Mouse (Mus musculus): ENCODE measurements around the gene Neurl2.
"Not testable (repeated sequence)": the region's sequence is repeated elsewhere in the genome, so short reads cannot be mapped to it uniquely, and the experiment has no call there.

Neurl2 gene

GRCm38 (mm10) chr2:164817206-164817605, 16.1 kb downstream of the Neurl2 start:
- in situ Hi-C loops (cut with MseI, MboI), result no loop called here

GRCm38 (mm10) chr2:164815821-164816220, 17.4 kb downstream of the Neurl2 start:
- in situ Hi-C loops (cut with MseI, MboI), result no loop called here

GRCm38 (mm10) chr2:164815348-164815747, 17.9 kb downstream of the Neurl2 start:
- in situ Hi-C loops (cut with MseI, MboI), result no loop called here

GRCm38 (mm10) chr2:164813557-164813956, 19.7 kb downstream of the Neurl2 start:
- in situ Hi-C loops (cut with MseI, MboI), result no loop called here

- in situ Hi-C loops (cut with MseI, MboI), result no loop called here
These were observed 26.6 kb downstream of the Neurl2 start for GRCm38 (mm10) chr2:164806614-164807013.

GRCm38 (mm10) chr2:164805332-164805718, 27.9 kb downstream of the Neurl2 start:
- in situ Hi-C loops (cut with MseI, MboI), result no loop called here

GRCm38 (mm10) chr2:164804533-164805331, 28.5 kb downstream of the Neurl2 start, which contains the start of the genes Acot8 and Zswim3:
Gene Acot8, minus strand, starts transcription at chr2:164804882.
Gene Zswim3, plus strand, starts transcription at chr2:164805098.
- in situ Hi-C loops (cut with MseI, MboI), result no loop called here

- in situ Hi-C loops (cut with MseI, MboI), result no loop called here
These were observed 29.3 kb downstream of the Neurl2 start for GRCm38 (mm10) chr2:164803921-164804313.

GRCm38 (mm10) chr2:164803201-164803920, 29.9 kb downstream of the Neurl2 start:
- in situ Hi-C loops (cut with MseI, MboI), result no loop called here

GRCm38 (mm10) chr2:164800252-164801004, 32.8 kb downstream of the Neurl2 start:
- in situ Hi-C loops (cut with MseI, MboI), result no loop called here

- in situ Hi-C loops (cut with MseI, MboI), result not testable (repeated sequence)
These were observed 34.7 kb downstream of the Neurl2 start for GRCm38 (mm10) chr2:164798554-164798953.

GRCm38 (mm10) chr2:164795868-164796267, 37.4 kb downstream of the Neurl2 start:
- in situ Hi-C loops (cut with MseI, MboI), result no loop called here

GRCm38 (mm10) chr2:164794293-164794692, 39.0 kb downstream of the Neurl2 start:
- in situ Hi-C loops (cut with MseI, MboI), result no loop called here

GRCm38 (mm10) chr2:164793772-164794171, 39.5 kb downstream of the Neurl2 start:
- in situ Hi-C loops (cut with MseI, MboI), result no loop called here

GRCm38 (mm10) chr2:164793236-164793635, 40.0 kb downstream of the Neurl2 start:
- in situ Hi-C loops (cut with MseI, MboI), result no loop called here

GRCm38 (mm10) chr2:164792400-164793190, 40.7 kb downstream of the Neurl2 start:
- in situ Hi-C loops (cut with MseI, MboI), result no loop called here

- in situ Hi-C loops (cut with MseI, MboI), result no loop called here
These were observed 41.4 kb downstream of the Neurl2 start for GRCm38 (mm10) chr2:164791841-164792261.

GRCm38 (mm10) chr2:164790451-164790850, 42.8 kb downstream of the Neurl2 start:
- in situ Hi-C loops (cut with MseI, MboI), result no loop called here

GRCm38 (mm10) chr2:164788411-164788810, 44.8 kb downstream of the Neurl2 start:
- in situ Hi-C loops (cut with MseI, MboI), result no loop called here

- in situ Hi-C loops (cut with MseI, MboI), result no loop called here
These were observed 45.5 kb downstream of the Neurl2 start for GRCm38 (mm10) chr2:164787779-164788178.

- in situ Hi-C loops (cut with MseI, MboI), result no loop called here
These were observed 46.2 kb downstream of the Neurl2 start for GRCm38 (mm10) chr2:164787032-164787431.

Data from mouse trophoblast stem cell (cell line).